Mouse (Mus musculus) hindbrain, embryonic 14.5 days (tissue): ENCODE measurements around the gene Opcml. TPM values are rescaled to one million over a fixed set of nuclear protein-coding genes. Genes with fewer than 3 reads are reported as not detected.

ENCODE experiments used
- ATAC-seq: fragments of 200-750 bp; cut with Nextera tagmentation; 2 replicates; pipeline ENCODE4 v1.8.0; 2017; ENCODE audit warnings: moderate number of reproducible peaks, mild to moderate bottlenecking, moderate TSS enrichment, moderate library complexity; ENCODE audit not compliant: low FRiP score
- DNase-seq: peaks from one replicate; pipeline ENCODE4 v3.0.0-alpha.2; 2015; ENCODE audit warnings: low spot score
- H3K27ac ChIP-seq: fragments of 300-500 bp; sonication (generic); 2 replicates; pipeline ENCODE4 v1.5.1; 2014; ENCODE audit warnings: mild to moderate bottlenecking, moderate library complexity
- H3K27me3 ChIP-seq: fragments of 300-500 bp; sonication (generic); 2 replicates; pipeline ENCODE4 v1.6.1; 2014; ENCODE audit warnings: mild to moderate bottlenecking, low read length, mixed read lengths; ENCODE audit not compliant: control insufficient read depth, insufficient read depth
- H3K36me3 ChIP-seq: fragments of 300-500 bp; sonication (generic); replicated peaks from 2 replicates; pipeline ENCODE4 v1.6.1; 2014; ENCODE audit not compliant: control insufficient read depth, insufficient read depth
- H3K4me1 ChIP-seq: fragments of 300-500 bp; sonication (generic); replicated peaks from 2 replicates; pipeline ENCODE4 v1.6.1; 2014; ENCODE audit warnings: antibody characterized with exemption, low read length, mixed read lengths; ENCODE audit not compliant: control insufficient read depth, insufficient read depth
- H3K4me2 ChIP-seq: fragments of 300-500 bp; sonication (generic); replicated peaks from 2 replicates; pipeline ENCODE4 v1.6.1; 2014; ENCODE audit warnings: mild to moderate bottlenecking, moderate library complexity
- H3K4me3 ChIP-seq: fragments of 300-500 bp; sonication (generic); replicated peaks from 2 replicates; pipeline ENCODE4 v1.5.1; 2014; ENCODE audit warnings: mild to moderate bottlenecking, low read length
- H3K9ac ChIP-seq: fragments of 300-500 bp; sonication (generic); 2 replicates; pipeline ENCODE4 v1.6.1; 2014
- H3K9me3 ChIP-seq: fragments of 300-500 bp; sonication (generic); 2 replicates; pipeline ENCODE4 v1.6.1; 2016; ENCODE audit warnings: low read length; ENCODE audit not compliant: control insufficient read depth
- WGBS: fragments of 180-500 bp; shearing (Covaris S2); extraction: QIAGEN DNeasy Blood & Tissue Kit; methylation state at CpG from one replicate; pipeline ENCODE4 v1.1.7; 2014; 5-methylcytosine and 5-hydroxymethylcytosine counted together
- polyA plus RNA-seq: library from polyadenylated mRNA; unstranded; fragments of >200 nt; fragmentation: Nextera tagmentation; extraction: Ambion mirVana; gene quantifications from 2 replicates; pipeline ENCODE4 v1.2.1, GENCODE M21; 2014

The Opcml gene
- polyA plus RNA-seq, 1 experiment from 2014 or later, result 42.9 TPM

GRCm38 (mm10) chr9:28084273-28084726, 293.7 kb downstream of the Opcml start:
- H3K4me3 ChIP-seq, result no peak overlapping the region
- DNase-seq (peak; percentile 26), ATAC-seq (peak; percentile 46; the same call in 1 of the 2 replicates)
- no peaks in the 10 kb centered on the region for H3K9me3 ChIP-seq
- WGBS, result 5% methylated on average over 2 of the region's 2 CpGs
- 0 out of 2 replicates have a peak overlapping the region, but pooled peaks have one; percentile 20 for H3K27ac ChIP-seq
- H3K4me1 ChIP-seq, result peaks cover 10% of the 10 kb centered on the region
- H3K4me2 ChIP-seq, result no peak overlapping the region
- no peaks in the 10 kb centered on the region for H3K27me3 ChIP-seq
- no peak overlapping the region for H3K9ac ChIP-seq
- no peaks in the 10 kb centered on the region for H3K36me3 ChIP-seq

DNA sequence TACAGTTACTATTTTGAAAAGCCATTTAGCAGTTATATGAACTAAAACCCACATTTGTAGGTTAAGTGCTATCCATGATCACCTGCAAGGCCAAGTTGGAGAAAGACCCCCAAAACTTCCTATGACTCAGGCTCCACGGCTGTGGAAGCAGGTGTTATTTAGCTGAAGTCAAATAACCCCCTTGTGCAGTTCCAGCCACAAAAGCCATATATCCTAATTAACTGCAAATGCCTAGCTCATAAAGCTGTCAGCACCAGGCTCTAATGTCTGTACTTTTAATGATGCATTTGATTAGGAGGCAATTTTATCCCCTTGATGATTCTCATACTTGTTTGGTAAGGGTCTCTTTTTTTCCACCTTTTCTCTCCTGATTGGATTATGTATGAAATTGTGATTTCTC, 300.8 kb downstream of the Opcml start:
- no peak overlapping the region for H3K4me2 ChIP-seq

GRCm38 (mm10) chr9:28094722-28095121, 304.1 kb downstream of the Opcml start:
- Histone ChIP-seq H3K27me3 (no peaks in the 10 kb centered on the region), H3K36me3 (no peaks in the 10 kb centered on the region), H3K9me3 (no peaks in the 10 kb centered on the region), H3K4me1 (no peaks in the 10 kb centered on the region), H3K4me2 (no peak overlapping the region), H3K27ac (no peak overlapping the region), H3K9ac (no peak overlapping the region), H3K4me3 (no peak overlapping the region)
- ATAC-seq (no peak), DNase-seq (no peak)
- WGBS, result 90% methylated on average over 4 of the region's 4 CpGs

More for the DNA sequence above, 300.8 kb downstream of the Opcml start:
- DNase-seq (no peak), ATAC-seq (no peak; the same call in 1 of the 2 replicates)
- no peak overlapping the region for H3K9ac ChIP-seq
- H3K27ac ChIP-seq, result no peak overlapping the region
- no peaks in the 10 kb centered on the region for H3K27me3 ChIP-seq
- WGBS, result 56% methylated on average over 1 of the region's 1 CpGs
- H3K9me3 ChIP-seq, result no peaks in the 10 kb centered on the region
- no peaks in the 10 kb centered on the region for H3K4me1 ChIP-seq
- no peaks in the 10 kb centered on the region for H3K36me3 ChIP-seq
- H3K4me3 ChIP-seq, result no peak overlapping the region

GRCm38 (mm10) chr9:28096204-28096603, 305.6 kb downstream of the Opcml start:
- no peak overlapping the region for H3K27ac ChIP-seq
- H3K9me3 ChIP-seq, result no peaks in the 10 kb centered on the region
- no peaks in the 10 kb centered on the region for H3K4me1 ChIP-seq
- no peak for ATAC-seq
- H3K4me3 ChIP-seq, result no peak overlapping the region
- H3K36me3 ChIP-seq, result no peaks in the 10 kb centered on the region
- 97% methylated on average over 2 of the region's 2 CpGs for WGBS
- no peak overlapping the region for H3K4me2 ChIP-seq
- no peak for DNase-seq
- no peaks in the 10 kb centered on the region for H3K27me3 ChIP-seq
- H3K9ac ChIP-seq, result no peak overlapping the region

GRCm38 (mm10) chr9:28101981-28102380, 311.4 kb downstream of the Opcml start:
- DNase-seq (no peak), ATAC-seq (no peak)
- H3K9me3 ChIP-seq, result no peaks in the 10 kb centered on the region
- H3K27me3 ChIP-seq, result no peaks in the 10 kb centered on the region
- H3K4me3 ChIP-seq, result no peak overlapping the region
- no peaks in the 10 kb centered on the region for H3K4me1 ChIP-seq
- no peak overlapping the region for H3K4me2 ChIP-seq
- H3K9ac ChIP-seq, result no peak overlapping the region
- no peak overlapping the region for H3K27ac ChIP-seq
- no peaks in the 10 kb centered on the region for H3K36me3 ChIP-seq

DNA sequence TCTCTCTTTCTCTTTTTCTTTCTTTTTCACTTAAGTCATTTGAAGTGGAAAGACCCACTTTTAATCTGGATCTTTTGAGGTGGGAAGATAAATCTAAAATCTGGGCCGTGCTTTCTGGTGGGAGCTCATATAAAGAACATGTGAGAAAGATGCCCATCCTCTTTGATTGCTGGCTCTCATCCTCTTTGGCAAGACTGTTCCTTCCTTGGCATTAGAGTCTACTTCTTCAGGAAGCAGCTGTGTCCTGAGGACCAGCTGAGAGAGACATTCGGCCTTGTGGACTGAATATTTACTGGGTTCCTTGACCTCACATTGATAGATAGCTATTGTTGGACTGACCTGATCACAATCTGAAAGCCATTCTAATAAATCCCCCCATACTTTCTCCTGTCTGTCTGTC, 331.3 kb downstream of the Opcml start:
- DNase-seq (no peak), ATAC-seq (no peak)
- WGBS, result 89% methylated on average over 2 of the region's 2 CpGs
- no peaks in the 10 kb centered on the region for H3K36me3 ChIP-seq
- H3K9ac ChIP-seq, result no peak overlapping the region
- no peak overlapping the region for H3K27ac ChIP-seq
- H3K4me2 ChIP-seq, result no peak overlapping the region
- H3K4me1 ChIP-seq, result no peaks in the 10 kb centered on the region
- H3K27me3 ChIP-seq, result no peaks in the 10 kb centered on the region
- H3K9me3 ChIP-seq, result no peaks in the 10 kb centered on the region
- no peak overlapping the region for H3K4me3 ChIP-seq

GRCm38 (mm10) chr9:28128735-28129134, 338.2 kb downstream of the Opcml start:
- whole genome bisulfite sequencing, result 53% methylated on average over 1 of the region's 1 CpGs
- ATAC-seq (no peak), DNase-seq (no peak)
- H3K9me3 ChIP-seq, result no peaks in the 10 kb centered on the region
- no peak overlapping the region for H3K27ac ChIP-seq
- H3K9ac ChIP-seq, result no peak overlapping the region
- no peak overlapping the region for H3K4me3 ChIP-seq
- H3K36me3 ChIP-seq, result no peaks in the 10 kb centered on the region
- H3K4me2 ChIP-seq, result no peak overlapping the region
- H3K27me3 ChIP-seq, result no peaks in the 10 kb centered on the region
- H3K4me1 ChIP-seq, result no peaks in the 10 kb centered on the region

GRCm38 (mm10) chr9:28131521-28131920, 340.9 kb downstream of the Opcml start:
- no peak overlapping the region for H3K4me3 ChIP-seq
- WGBS, result 72% methylated on average over 1 of the region's 1 CpGs
- H3K9me3 ChIP-seq, result no peaks in the 10 kb centered on the region
- ATAC-seq, result no peak
- H3K4me1 ChIP-seq, result peaks cover 3% of the 10 kb centered on the region
- no peak for DNase-seq
- H3K27ac ChIP-seq, result no peak overlapping the region
- H3K27me3 ChIP-seq, result no peaks in the 10 kb centered on the region
- H3K4me2 ChIP-seq, result no peak overlapping the region
- H3K9ac ChIP-seq, result no peak overlapping the region
- H3K36me3 ChIP-seq, result no peaks in the 10 kb centered on the region

- ATAC-seq (no peak), DNase-seq (no peak)
- H3K9me3 ChIP-seq, result no peaks in the 10 kb centered on the region
- no peak overlapping the region for H3K9ac ChIP-seq
- no peak overlapping the region for H3K4me3 ChIP-seq
- no peak overlapping the region for H3K27ac ChIP-seq
- H3K4me1 ChIP-seq, result peaks cover 6% of the 10 kb centered on the region
- 10% methylated on average over 2 of the region's 2 CpGs for WGBS
- H3K27me3 ChIP-seq, result no peaks in the 10 kb centered on the region
- H3K36me3 ChIP-seq, result no peaks in the 10 kb centered on the region
- no peak overlapping the region for H3K4me2 ChIP-seq
These were observed 346.0 kb downstream of the Opcml start for GRCm38 (mm10) chr9:28136614-28137013.

DNA sequence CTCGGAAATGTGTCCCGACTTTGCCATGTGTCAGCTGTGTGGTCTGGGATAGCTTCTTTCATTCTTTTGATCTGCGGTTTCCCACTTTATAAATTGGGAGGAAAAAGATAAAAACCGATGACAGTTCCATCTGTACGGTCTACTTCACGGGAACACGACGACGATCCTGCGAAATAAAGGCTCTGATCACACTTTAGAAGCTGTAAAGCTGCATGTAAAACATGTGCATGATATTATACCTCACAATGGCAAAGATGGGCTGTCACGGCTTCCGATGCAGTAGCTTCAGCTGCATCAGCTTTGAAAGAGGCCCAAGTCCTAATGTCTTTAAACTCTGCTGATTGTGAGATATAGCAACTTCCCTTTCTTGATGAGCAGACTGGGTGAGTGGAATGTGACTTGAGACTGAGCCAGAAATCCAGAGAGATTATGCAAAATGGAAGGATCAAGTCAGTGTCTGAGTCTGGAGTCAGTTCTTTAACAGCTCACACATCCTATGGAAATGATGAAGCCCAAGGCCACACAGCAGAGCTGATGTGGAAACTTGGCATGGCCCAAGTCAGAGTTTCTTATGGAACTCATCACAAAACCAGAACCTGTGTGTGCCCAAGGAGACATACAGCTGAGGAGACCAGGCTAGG, 349.5 kb downstream of the Opcml start:
- DNase-seq (no peak), ATAC-seq (no peak)
- Histone ChIP-seq H3K9me3 (no peaks in the 10 kb centered on the region), H3K4me2 (no peak overlapping the region), H3K36me3 (no peaks in the 10 kb centered on the region), H3K9ac (no peak overlapping the region), H3K27ac (no peak overlapping the region), H3K4me3 (no peak overlapping the region), H3K27me3 (no peaks in the 10 kb centered on the region), H3K4me1 (peaks cover 6% of the 10 kb centered on the region)
- 85% methylated on average over 12 of the region's 12 CpGs for WGBS
